9 mouse cellular contexts compared by ENCODE assay signal in genomic region chr13:23312909-23313669, GRCm38 (mm10). TPM values are rescaled to one million over a fixed set of nuclear protein-coding genes. Genes with fewer than 3 reads are reported as not detected.
DNase-seq lines count a peak whose midpoint lies in the region; ATAC-seq and TF ChIP-seq lines count a peak whose summit lies in the region.
"Had no signal": no experiment of that assay in that cellular context is flagged by ENCODE, and none has a peak within 500 bp of the region (broad histone marks: within the 10 kb centered on the region; RNA-seq: fewer than 3 reads in every experiment).

No protein-coding gene starts in this region.

- DNase-seq in frontal cortex, postnatal 14 days (ENCODE audit: low spot score in 2 of 2), result no peak
- DNase-seq in liver, embryonic 14.5 days (ENCODE audit: low read depth in 3 of 3, low spot score in 3 of 3), result no peak
- no peak for DNase-seq in cerebellum, adult 11-12 months
- DNase-seq in kidney, postnatal 25 days, result no peak
- DNase-seq: cerebellum, adult 11 months had no signal

- TF ChIP-seq EP300 in liver, embryonic 14.5 days (IDR thresholded peaks at IDR 0.05; ENCODE audit: low read depth), result no peak

- peak overlapping the region; percentile 34 for H3ac ChIP-seq in C2C12 (ENCODE audit: control insufficient read depth, insufficient read length, low read depth)

- H3K79me3 ChIP-seq in C2C12 (ENCODE audit: low read depth), result no peaks in the 10 kb centered on the region

- H3K9me3 ChIP-seq in forebrain, embryonic 15.5 days, result no peaks in the 10 kb centered on the region
- no peaks in the 10 kb centered on the region for H3K9me3 ChIP-seq in liver, embryonic 14.5 days (ENCODE audit: control insufficient read depth, low read length)

- H3K9ac ChIP-seq in forebrain, embryonic 15.5 days (replicated peaks), result peak overlapping the region; percentile 34
- H3K9ac ChIP-seq in liver, embryonic 14.5 days (replicated peaks), result no peak overlapping the region

- peak overlapping the region; percentile 11 for H3K4me3 ChIP-seq in C2C12 (ENCODE audit: insufficient read depth, poor library complexity, severe bottlenecking)
- H3K4me3 ChIP-seq in forebrain, embryonic 15.5 days, result peak overlapping the region; percentile 47
- peak overlapping the region; percentile 35 to 54 for H3K4me3 ChIP-seq in liver, embryonic 14.5 days (ENCODE audit: insufficient read depth in 1 of 2, low read depth in 2 of 2, low read length in 2 of 2)

- no peak overlapping the region for H3K27ac ChIP-seq in forebrain, embryonic 15.5 days (replicated peaks)
- H3K27ac ChIP-seq in liver, embryonic 14.5 days, result no peak overlapping the region

- H3K4me2 ChIP-seq in forebrain, embryonic 15.5 days (replicated peaks), result peak overlapping the region; percentile 79
- H3K4me2 ChIP-seq in liver, embryonic 14.5 days (ENCODE audit: low read depth), result peak overlapping the region; percentile 51

- H3K4me1 ChIP-seq in forebrain, embryonic 15.5 days, result peaks cover 26% of the 10 kb centered on the region
- peaks cover 0 to 11% of the 10 kb centered on the region in 2 experiments; a peak in 3 of 4 replicates for H3K4me1 ChIP-seq in liver, embryonic 14.5 days (replicated peaks; ENCODE audit: control insufficient read depth in 2 of 2, insufficient read depth in 2 of 2, low read length in 1 of 2)

- no peaks in the 10 kb centered on the region for H3K36me3 ChIP-seq in C2C12 (ENCODE audit: control insufficient read depth, insufficient read depth)
- no peaks in the 10 kb centered on the region for H3K36me3 ChIP-seq in forebrain, embryonic 15.5 days
- H3K36me3 ChIP-seq in liver, embryonic 14.5 days (replicated peaks; ENCODE audit: control insufficient read depth, insufficient read depth, low read depth), result no peaks in the 10 kb centered on the region

- ATAC-seq in frontal cortex, adult (ENCODE audit: low TSS enrichment), result peak; percentile 47; the same call in 1 of the 2 replicates
- ATAC-seq in forebrain, embryonic 15.5 days (replicated peaks), result peak; percentile 69
- no peak for ATAC-seq in liver, embryonic 14.5 days (ENCODE audit: insufficient read depth)
- ATAC-seq in megakaryocyte progenitor cell, adult 5-6 weeks (replicated peaks; ENCODE audit: poor library complexity), result no peak

- no peak for TF ChIP-seq CTCF in C2C12 (IDR thresholded peaks at IDR 0.05; ENCODE audit: control insufficient read depth, insufficient read depth, insufficient read length)
- no peak for TF ChIP-seq CTCF in liver, embryonic 14.5 days (IDR thresholded peaks at IDR 0.05; ENCODE audit: low read depth)

- 2% methylated on average over 42 of the region's 42 CpGs for WGBS in forebrain, embryonic 15.5 days
- 1% methylated on average over 42 of the region's 42 CpGs for whole genome bisulfite sequencing in liver, embryonic 14.5 days (ENCODE audit: insufficient replicate concordance)

- H3K27me3 ChIP-seq in C2C12 (ENCODE audit: control insufficient read depth, insufficient read depth, insufficient read length), result no peaks in the 10 kb centered on the region
- peaks cover 55% of the 10 kb centered on the region for H3K27me3 ChIP-seq in forebrain, embryonic 15.5 days
- peaks cover 59% of the 10 kb centered on the region for H3K27me3 ChIP-seq in liver, embryonic 14.5 days (ENCODE audit: control insufficient read depth, insufficient read depth, low read length)

- H3K79me2 ChIP-seq in C2C12 (ENCODE audit: control insufficient read depth, insufficient read depth), result no peaks in the 10 kb centered on the region

TF ChIP-seq in C2C12, 6 proteins besides CTCF, POLR2A, EP300 and RAD21:
- no peak for TF ChIP-seq FOSL1 (IDR thresholded peaks at IDR 0.05; ENCODE audit: insufficient read depth, low read length, poor library complexity, severe bottlenecking)
- TF ChIP-seq CEBPB (IDR thresholded peaks at IDR 0.05; ENCODE audit: low read depth), result no peak
- TF ChIP-seq MYOD1 (IDR thresholded peaks at IDR 0.05; ENCODE audit: control insufficient read depth, insufficient read length, low read depth), result no peak
- TF ChIP-seq MAX (IDR thresholded peaks at IDR 0.05), result no peak
- no peak for TF ChIP-seq MYOG (IDR thresholded peaks at IDR 0.05; ENCODE audit: control insufficient read depth, extremely low read depth, insufficient read length)
- no peak for TF ChIP-seq USF1 (IDR thresholded peaks at IDR 0.05; ENCODE audit: low read depth)

RNA-seq across cellular contexts. Expression of gene Zfp322a, which starts 55.9 kb away (rescaled TPM):
- polyA plus RNA-seq in C2C12 (2012; fragmentation: generic; extraction: Trizol), result 2.1 TPM
- polyA plus RNA-seq in forebrain, embryonic 15.5 days (2015; fragmentation: Nextera tagmentation; extraction: Ambion mirVana), result 58.3 and 60.9 TPM in 2 replicates
- 3.0 and 5.4 TPM in 2 replicates for polyA plus RNA-seq in liver, embryonic 14.5 days (2012; rRNA removed)
- polyA plus RNA-seq in liver, embryonic 14.5 days (2014; fragmentation: Nextera tagmentation; extraction: Ambion mirVana), result 11.9 and 12.5 TPM in 2 replicates
- total RNA-seq in megakaryocyte progenitor cell, adult 5-6 weeks (2015), result 21.9 and 24.3 TPM in 2 replicates
- 39.4 and 75.5 TPM in 2 replicates for total RNA-seq in megakaryocyte progenitor cell, adult 5-6 weeks (2017)

Comparison
In these comparisons a context has a peak if more than half of its experiments do, and no peak if none do; other contexts are left out.
1. ATAC-seq: peak in frontal cortex, adult (single experiment) and forebrain, embryonic 15.5 days (single experiment); none in liver, embryonic 14.5 days (single experiment) and megakaryocyte progenitor cell, adult 5-6 weeks (single experiment).
2. Peak in every context shown above with its lines, with median percentiles within 50 percentile points of each other: H3K4me3 ChIP-seq.